Comparison of ENCODE assay signal across 15 mouse cellular contexts in the genomic region with DNA sequence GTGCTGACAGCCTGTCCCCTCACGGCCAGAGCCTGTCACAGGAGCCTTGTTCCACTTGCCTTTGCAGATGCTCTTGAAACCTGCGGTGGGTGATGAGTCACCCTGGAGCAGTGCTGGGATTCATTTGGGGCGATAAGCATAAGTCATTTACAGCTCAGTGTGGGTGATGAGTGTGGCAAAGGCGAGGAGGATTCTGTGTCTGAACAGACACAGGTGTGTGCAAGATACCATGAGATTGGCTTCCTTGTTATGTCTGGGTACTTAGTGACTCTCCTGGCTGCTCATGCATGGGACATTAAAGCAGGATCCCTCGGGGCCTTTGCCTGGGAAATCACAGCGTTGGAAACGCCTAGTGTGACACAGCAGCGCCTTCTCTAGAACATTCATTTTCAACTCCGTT.
A peak's percentile ranks its signal among the peaks of the same experiment; 100 is the strongest.
DNase-seq lines count a peak whose midpoint lies in the region; ATAC-seq and TF ChIP-seq lines count a peak whose summit lies in the region.
"Had no signal": no experiment of that assay in that cellular context is flagged by ENCODE, and none has a peak within 500 bp of the region (broad histone marks: within the 10 kb centered on the region; RNA-seq: fewer than 3 reads in every experiment).

No protein-coding gene starts in this region.

- H3K27ac ChIP-seq in heart, embryonic 13.5 days (replicated peaks) = no peak overlapping the region
- no peak overlapping the region for H3K27ac ChIP-seq in heart, embryonic 12.5 days (ENCODE audit: poor library complexity, severe bottlenecking)
- H3K27ac ChIP-seq in left cerebral cortex, adult 2 months = no peak overlapping the region; the same call in 1 of the 2 replicates
- no peak overlapping the region for H3K27ac ChIP-seq in hindbrain, postnatal 0 days
- H3K27ac ChIP-seq in intestine, embryonic 15.5 days = no peak overlapping the region
- H3K27ac ChIP-seq: limb, embryonic 15.5 days; stomach, postnatal 0 days had no signal

- peak; percentile 34 to 36 for DNase-seq in left cerebral cortex, adult 2 months (ENCODE audit: extremely low spot score in 1 of 2, low spot score in 2 of 2)
- DNase-seq in left cerebral cortex, postnatal 36 days (ENCODE audit: low spot score in 2 of 2) = no peak
- DNase-seq in MN1 (ENCODE audit: low spot score) = peak; percentile 51
- DNase-seq in hindbrain, postnatal 0 days (ENCODE audit: low spot score) = no peak
- no peak for DNase-seq in layer of hippocampus, adult 9-11 months
- DNase-seq: cerebellum, adult 9-11 months; embryo, embryonic 11 days; kidney, adult 2 months; thymus, postnatal 14 days had no signal

- H3K4me2 ChIP-seq in heart, embryonic 13.5 days = no peak overlapping the region
- no peak overlapping the region for H3K4me2 ChIP-seq in heart, embryonic 12.5 days
- H3K4me2 ChIP-seq in hindbrain, postnatal 0 days (ENCODE audit: low read depth, low read length) = no peak overlapping the region
- no peak overlapping the region for H3K4me2 ChIP-seq in intestine, embryonic 15.5 days (replicated peaks)
- H3K4me2 ChIP-seq: limb, embryonic 15.5 days had no signal

- H3K9me3 ChIP-seq in heart, embryonic 13.5 days = no peaks in the 10 kb centered on the region
- H3K9me3 ChIP-seq in heart, embryonic 12.5 days (replicated peaks) = no peaks in the 10 kb centered on the region
- no peaks in the 10 kb centered on the region for H3K9me3 ChIP-seq in hindbrain, postnatal 0 days (ENCODE audit: low read length)
- H3K9me3 ChIP-seq in intestine, embryonic 15.5 days = no peaks in the 10 kb centered on the region
- H3K9me3 ChIP-seq: limb, embryonic 15.5 days had no signal

- 0 out of 2 replicates have a peak overlapping the region, but pooled peaks have one; percentile 24 for H3K9ac ChIP-seq in heart, embryonic 13.5 days
- H3K9ac ChIP-seq in heart, embryonic 12.5 days = no peak overlapping the region
- no peak overlapping the region for H3K9ac ChIP-seq in hindbrain, postnatal 0 days (replicated peaks; ENCODE audit: low read length)
- H3K9ac ChIP-seq in intestine, embryonic 15.5 days = no peak overlapping the region
- H3K9ac ChIP-seq: limb, embryonic 15.5 days had no signal

- peak; percentile 55; the same call in 1 of the 2 replicates for ATAC-seq in heart, embryonic 13.5 days (ENCODE audit: extremely low read depth, insufficient number of reproducible peaks, low FRiP score, low TSS enrichment)
- no peak for ATAC-seq in heart, embryonic 12.5 days (ENCODE audit: insufficient number of reproducible peaks, low FRiP score)
- ATAC-seq in hindbrain, postnatal 0 days = 0 out of 2 replicates have a peak, but pooled peaks have one; percentile 11
- ATAC-seq in intestine, embryonic 15.5 days = no peak
- ATAC-seq: midbrain, embryonic 16.5 days had no signal

- no peak overlapping the region for H3K4me3 ChIP-seq in heart, embryonic 13.5 days
- H3K4me3 ChIP-seq in heart, embryonic 12.5 days = no peak overlapping the region
- H3K4me3 ChIP-seq in left cerebral cortex, adult 2 months = no peak overlapping the region
- no peak overlapping the region for H3K4me3 ChIP-seq in hindbrain, postnatal 0 days (ENCODE audit: low read length)
- no peak overlapping the region for H3K4me3 ChIP-seq in intestine, embryonic 15.5 days (replicated peaks)
- H3K4me3 ChIP-seq: limb, embryonic 15.5 days had no signal

- peaks cover 7% of the 10 kb centered on the region for H3K36me3 ChIP-seq in heart, embryonic 13.5 days
- H3K36me3 ChIP-seq in heart, embryonic 12.5 days = peaks cover 10% of the 10 kb centered on the region
- peaks cover 14% of the 10 kb centered on the region; the same call in 1 of the 2 replicates for H3K36me3 ChIP-seq in hindbrain, postnatal 0 days (ENCODE audit: insufficient read depth, low read length)
- H3K36me3 ChIP-seq in intestine, embryonic 15.5 days = no peaks in the 10 kb centered on the region

- 60% methylated on average over 9 of the region's 9 CpGs for WGBS in heart, embryonic 13.5 days
- 49% methylated on average over 9 of the region's 9 CpGs for WGBS in heart, embryonic 12.5 days
- 61% methylated on average over 9 of the region's 9 CpGs for WGBS in hindbrain, postnatal 0 days
- 83% methylated on average over 9 of the region's 9 CpGs for WGBS in intestine, embryonic 15.5 days

- H3K4me1 ChIP-seq in heart, embryonic 13.5 days = peaks cover 24% of the 10 kb centered on the region
- H3K4me1 ChIP-seq in heart, embryonic 12.5 days (replicated peaks) = peaks cover 25% of the 10 kb centered on the region
- H3K4me1 ChIP-seq in hindbrain, postnatal 0 days (ENCODE audit: insufficient read depth, low read length) = no peaks in the 10 kb centered on the region
- no peaks in the 10 kb centered on the region for H3K4me1 ChIP-seq in intestine, embryonic 15.5 days (replicated peaks)
- H3K4me1 ChIP-seq: limb, embryonic 15.5 days had no signal

- TF ChIP-seq CTCF in left cerebral cortex, adult 2 months (IDR thresholded peaks at IDR 0.05) = no peak
- TF ChIP-seq CTCF in hindbrain, postnatal 0 days (IDR thresholded peaks at IDR 0.05; ENCODE audit: low read depth) = no peak

- intact Hi-C loops in left cerebral cortex, adult 2 months (cut with DNase I) = no loop called here
- intact Hi-C loops in left cerebral cortex, postnatal 36 days (cut with DNase I) = no loop called here

- no peaks in the 10 kb centered on the region for H3K27me3 ChIP-seq in heart, embryonic 13.5 days (replicated peaks)
- no peaks in the 10 kb centered on the region for H3K27me3 ChIP-seq in heart, embryonic 12.5 days (replicated peaks)
- no peaks in the 10 kb centered on the region for H3K27me3 ChIP-seq in hindbrain, postnatal 0 days (ENCODE audit: insufficient read depth, low read length)
- H3K27me3 ChIP-seq in intestine, embryonic 15.5 days (replicated peaks) = no peaks in the 10 kb centered on the region
- H3K27me3 ChIP-seq: limb, embryonic 15.5 days had no signal

Comparison
In these comparisons a context has a peak if more than half of its experiments do, and no peak if none do; other contexts are left out.
1. ATAC-seq: peak in heart, embryonic 13.5 days (single experiment) and hindbrain, postnatal 0 days (single experiment); none in heart, embryonic 12.5 days (single experiment) and intestine, embryonic 15.5 days (single experiment).
2. DNase-seq: peak in left cerebral cortex, adult 2 months (2 of 2) and MN1 (single experiment); none in left cerebral cortex, postnatal 36 days (0 of 2), hindbrain, postnatal 0 days (single experiment) and layer of hippocampus, adult 9-11 months (single experiment).